8 mouse cellular contexts compared by ENCODE assay signal in the genomic region with DNA sequence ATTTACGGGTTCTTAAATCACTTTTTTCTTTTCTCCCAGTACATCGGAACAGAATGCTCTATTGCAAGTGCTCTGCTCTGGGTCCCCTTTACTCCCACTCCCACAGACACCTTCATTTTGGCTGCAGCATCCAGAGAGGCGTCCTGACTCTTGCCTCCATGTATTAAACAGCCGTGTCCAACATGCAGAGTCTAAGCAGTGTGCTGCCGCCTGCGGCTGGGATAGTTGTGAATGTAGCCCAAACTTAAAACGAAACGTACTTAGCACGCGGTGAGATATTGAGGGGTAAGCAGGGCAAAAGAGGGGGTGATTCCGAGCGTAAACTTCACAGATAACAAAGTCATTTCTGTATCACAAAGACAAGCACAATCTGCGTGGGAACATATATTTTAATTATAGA. TPM values are rescaled to one million over a fixed set of nuclear protein-coding genes. Genes with fewer than 3 reads are reported as not detected.
DNase-seq lines count a peak whose midpoint lies in the region; ATAC-seq and TF ChIP-seq lines count a peak whose summit lies in the region.

No protein-coding gene starts in this region.

- no peak for TF ChIP-seq POLR2A in olfactory bulb, adult 2 months (IDR thresholded peaks at IDR 0.05; ENCODE audit: insufficient read depth, low read depth, low read length)

- 9% methylated on average over 13 of the region's 13 CpGs for WGBS in embryonic facial prominence, embryonic 14.5 days
- 18% methylated on average over 13 of the region's 13 CpGs for WGBS in hindbrain, embryonic 10.5 days
- 16% methylated on average over 13 of the region's 13 CpGs for WGBS in liver, embryonic 12.5 days (ENCODE audit: insufficient replicate concordance)
- WGBS in olfactory bulb, adult 2 months = 8% methylated on average over 13 of the region's 13 CpGs

- peak overlapping the region; percentile 15; the same call in 1 of the 2 replicates for H3K9ac ChIP-seq in embryonic facial prominence, embryonic 14.5 days (ENCODE audit: low read depth, low read length)
- H3K9ac ChIP-seq in liver, embryonic 12.5 days = no peak overlapping the region

- no peaks in the 10 kb centered on the region for H3K4me1 ChIP-seq in embryonic facial prominence, embryonic 14.5 days (ENCODE audit: control insufficient read depth, insufficient read depth, low read length)
- peaks cover 15% of the 10 kb centered on the region for H3K4me1 ChIP-seq in hindbrain, embryonic 10.5 days (replicated peaks)
- no peaks in the 10 kb centered on the region for H3K4me1 ChIP-seq in liver, embryonic 12.5 days
- H3K4me1 ChIP-seq in olfactory bulb, adult 2 months (ENCODE audit: control insufficient read depth, insufficient read depth, low read length) = peaks cover 9% of the 10 kb centered on the region

- peak; percentile 13 for DNase-seq in gastrocnemius, postnatal 10 days
- no peak for DNase-seq in gastrocnemius, postnatal 36 days
- DNase-seq in embryonic facial prominence, embryonic 14.5 days (ENCODE audit: low spot score) = peak; percentile 61
- DNase-seq in hindbrain, embryonic 10.5 days (ENCODE audit: low spot score) = peak; percentile 7
- DNase-seq in left cerebral cortex, postnatal 10 days (ENCODE audit: extremely low spot score in 1 of 2, low spot score in 2 of 2) = no peak
- DNase-seq in testis, postnatal 10 days (ENCODE audit: low spot score) = no peak

- peak; percentile 69; the same call in 1 of the 2 replicates for ATAC-seq in embryonic facial prominence, embryonic 14.5 days (ENCODE audit: low read depth)
- no peak for ATAC-seq in liver, embryonic 12.5 days

- H3K9me3 ChIP-seq in embryonic facial prominence, embryonic 14.5 days (ENCODE audit: control insufficient read depth, low read length) = no peaks in the 10 kb centered on the region
- no peaks in the 10 kb centered on the region for H3K9me3 ChIP-seq in hindbrain, embryonic 10.5 days
- H3K9me3 ChIP-seq in liver, embryonic 12.5 days (replicated peaks) = no peaks in the 10 kb centered on the region

- H3K27me3 ChIP-seq in embryonic facial prominence, embryonic 14.5 days (replicated peaks; ENCODE audit: control insufficient read depth, insufficient read depth, low read length) = peaks cover 8% of the 10 kb centered on the region
- peaks cover 29% of the 10 kb centered on the region for H3K27me3 ChIP-seq in hindbrain, embryonic 10.5 days (ENCODE audit: insufficient read depth, poor library complexity, severe bottlenecking)
- peaks cover 26% of the 10 kb centered on the region for H3K27me3 ChIP-seq in liver, embryonic 12.5 days (replicated peaks)

- peak overlapping the region; percentile 73 for H3K4me2 ChIP-seq in embryonic facial prominence, embryonic 14.5 days (ENCODE audit: low read depth, low read length)
- H3K4me2 ChIP-seq in liver, embryonic 12.5 days = peak overlapping the region; percentile 58

- intact Hi-C loops in gastrocnemius, postnatal 36 days (cut with DNase I) = no loop called here
- intact Hi-C loops in left cerebral cortex, postnatal 10 days (cut with DNase I) = no loop called here

- H3K27ac ChIP-seq in embryonic facial prominence, embryonic 14.5 days (replicated peaks; ENCODE audit: low read depth, low read length) = no peak overlapping the region
- no peak overlapping the region for H3K27ac ChIP-seq in hindbrain, embryonic 10.5 days
- H3K27ac ChIP-seq in liver, embryonic 12.5 days = no peak overlapping the region
- H3K27ac ChIP-seq in olfactory bulb, adult 2 months (ENCODE audit: insufficient read depth, low read depth, low read length) = no peak overlapping the region

- peak overlapping the region; percentile 41 for H3K4me3 ChIP-seq in embryonic facial prominence, embryonic 14.5 days (ENCODE audit: low read depth, low read length)
- peak overlapping the region; percentile 54 for H3K4me3 ChIP-seq in hindbrain, embryonic 10.5 days
- H3K4me3 ChIP-seq in liver, embryonic 12.5 days = peak overlapping the region; percentile 18
- H3K4me3 ChIP-seq in olfactory bulb, adult 2 months (ENCODE audit: insufficient read depth, low read depth, low read length) = peak overlapping the region; percentile 10; the same call in 1 of the 2 replicates

- no peak for TF ChIP-seq CTCF in olfactory bulb, adult 2 months (IDR thresholded peaks at IDR 0.05; ENCODE audit: insufficient read depth, low read depth, low read length)

- no peaks in the 10 kb centered on the region for H3K36me3 ChIP-seq in embryonic facial prominence, embryonic 14.5 days (ENCODE audit: control insufficient read depth, insufficient read depth, low read length)
- H3K36me3 ChIP-seq in hindbrain, embryonic 10.5 days = no peaks in the 10 kb centered on the region
- H3K36me3 ChIP-seq in liver, embryonic 12.5 days = no peaks in the 10 kb centered on the region

RNA-seq across cellular contexts. Expression of gene Pdlim3, which starts 0.7 kb away (rescaled TPM):
- total RNA-seq in gastrocnemius, postnatal 10 days (2021) = 100 to 1,000 TPM; 594 to 743 TPM
- 100 to 1,000 TPM; 579 to 670 TPM for total RNA-seq in gastrocnemius, postnatal 36 days (2021)
- polyA plus RNA-seq in embryonic facial prominence, embryonic 14.5 days (2014; fragmentation: Nextera tagmentation; extraction: Ambion mirVana) = 86.6 and 105 TPM in 2 replicates
- 1.0 and 2.8 TPM in 2 replicates for polyA plus RNA-seq in hindbrain, embryonic 10.5 days (2016; fragmentation: Nextera tagmentation; extraction: Ambion mirVana)
- polyA plus RNA-seq in liver, embryonic 12.5 days (2016; fragmentation: Nextera tagmentation; extraction: Ambion mirVana) = 2.1 and 3.7 TPM in 2 replicates
- not detected in 2 replicates for polyA plus RNA-seq in olfactory bulb, adult 2 months (2012; ENCODE audit: insufficient read depth, insufficient read length, low replicate concordance, missing spikeins)
- total RNA-seq in left cerebral cortex, postnatal 10 days (2021) = 1 to 10 TPM; 1.1 to 1.5 TPM

RNA-seq across cellular contexts. Expression of gene Ccdc110, which starts 49.9 kb away (rescaled TPM):
- not detected for total RNA-seq in gastrocnemius, postnatal 10 days (2021)
- not detected for total RNA-seq in gastrocnemius, postnatal 36 days (2021)
- polyA plus RNA-seq in embryonic facial prominence, embryonic 14.5 days (2014; fragmentation: Nextera tagmentation; extraction: Ambion mirVana) = not detected in 2 replicates
- polyA plus RNA-seq in hindbrain, embryonic 10.5 days (2016; fragmentation: Nextera tagmentation; extraction: Ambion mirVana) = not detected in 2 replicates
- not detected in 2 replicates for polyA plus RNA-seq in liver, embryonic 12.5 days (2016; fragmentation: Nextera tagmentation; extraction: Ambion mirVana)
- not detected in 2 replicates for polyA plus RNA-seq in olfactory bulb, adult 2 months (2012; ENCODE audit: insufficient read depth, insufficient read length, low replicate concordance, missing spikeins)
- 1 to 10 TPM; 1.8 to 2.1 TPM for total RNA-seq in left cerebral cortex, postnatal 10 days (2021)

Comparison
In these comparisons a context has a peak if more than half of its experiments do, and no peak if none do; other contexts are left out.
1. DNase-seq: peak in gastrocnemius, postnatal 10 days (single experiment), embryonic facial prominence, embryonic 14.5 days (single experiment) and hindbrain, embryonic 10.5 days (single experiment); none in gastrocnemius, postnatal 36 days (0 of 2), left cerebral cortex, postnatal 10 days (0 of 2) and testis, postnatal 10 days (single experiment).
2. RNA of gene Pdlim3, which starts 0.7 kb away (polyA plus RNA-seq): 86.6 to 105 TPM in embryonic facial prominence, embryonic 14.5 days; 2.1 to 3.7 TPM in liver, embryonic 12.5 days, 1.0 to 2.8 TPM in hindbrain, embryonic 10.5 days and not detected in olfactory bulb, adult 2 months; every median in the first group is over 10 times any median in the second.
3. Peak in every context shown above with its lines, with median percentiles within 50 percentile points of each other: H3K4me3 ChIP-seq.